Mouse (Mus musculus) cortical plate, adult 2 months (tissue): ENCODE data around the gene Polk.

ENCODE experiments used
- CTCF ChIP-seq: fragments of 200-500 bp; IDR thresholded peaks from 2 replicates; pipeline ENCODE4 v1.5.1; 2011; ENCODE audit warnings: mild to moderate bottlenecking, control low read depth, low read length; ENCODE audit not compliant: insufficient read depth; ENCODE audit errors: extremely low read depth
- POLR2A ChIP-seq: fragments of 200-500 bp; IDR thresholded peaks from 2 replicates; pipeline ENCODE4 v1.6.1; 2011; ENCODE audit warnings: mild to moderate bottlenecking, low read length, control low read depth; ENCODE audit not compliant: insufficient read depth; ENCODE audit errors: extremely low read depth

DNA sequence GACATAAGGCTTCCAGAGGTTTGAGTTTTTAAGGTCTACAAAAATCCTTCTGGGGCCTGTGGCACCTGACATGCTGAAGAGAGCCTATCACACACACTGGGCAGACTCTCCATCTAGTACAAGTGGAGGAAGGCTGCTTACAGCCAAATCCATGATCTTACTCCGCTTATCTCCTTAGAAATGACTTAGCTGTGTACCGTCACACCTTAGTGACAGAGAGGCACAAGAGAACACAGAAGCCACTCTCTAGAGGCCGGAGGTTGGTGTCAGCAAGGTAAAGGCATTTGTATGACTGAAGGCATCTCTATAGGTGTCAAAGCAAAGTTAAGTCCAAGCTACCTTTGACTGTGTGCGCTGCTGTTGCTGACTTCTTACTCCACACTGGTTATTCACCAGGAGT lies 101.9 kb downstream of the Polk start:
- TF ChIP-seq CTCF (no peak), POLR2A (no peak)
